ENCODE assay signal across 20 mouse cellular contexts in the genomic region with DNA sequence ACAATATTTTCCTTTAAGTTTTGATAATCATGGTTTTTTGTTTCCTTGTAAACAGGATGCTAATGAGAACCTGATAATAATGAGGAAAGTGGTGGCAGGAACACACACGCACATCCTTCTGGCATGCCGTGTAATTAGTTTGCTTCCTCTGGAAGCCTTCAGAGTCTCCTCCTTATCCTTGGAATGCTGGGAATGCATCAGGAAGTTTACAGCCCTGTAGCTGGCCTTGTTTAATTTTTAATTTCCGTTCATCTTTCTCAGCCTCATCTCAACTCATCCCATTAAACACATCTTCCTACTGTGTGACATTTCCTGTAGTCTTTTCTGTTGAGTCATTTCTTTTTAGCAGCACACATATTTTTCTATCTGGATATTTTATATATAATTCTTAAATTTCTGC.
DNase-seq lines count a peak whose midpoint lies in the region; ATAC-seq and TF ChIP-seq lines count a peak whose summit lies in the region.
"Had no signal": no experiment of that assay in that cellular context is flagged by ENCODE, and none has a peak within 500 bp of the region (broad histone marks: within the 10 kb centered on the region; RNA-seq: fewer than 3 reads in every experiment).

No protein-coding gene starts in this region.

- no peak overlapping the region for H3K4me3 ChIP-seq in forebrain, embryonic 14.5 days (ENCODE audit: low read depth, low read length)
- H3K4me3 ChIP-seq in forebrain, embryonic 10.5 days: no peak overlapping the region
- H3K4me3 ChIP-seq in liver, adult 2 months (ENCODE audit: insufficient read depth, low read depth, low read length): no peak overlapping the region
- H3K4me3 ChIP-seq in liver, embryonic 12.5 days: no peak overlapping the region
- no peak overlapping the region for H3K4me3 ChIP-seq in lung, postnatal 0 days (ENCODE audit: low read depth, low read length)
- H3K4me3 ChIP-seq in heart, embryonic 10.5 days: no peak overlapping the region
- H3K4me3 ChIP-seq: erythroblast, embryonic 14.5 days; hindbrain, embryonic 12.5 days; limb, embryonic 13.5 days; myocyte had no signal

- TF ChIP-seq CTCF in liver, adult 2 months (IDR thresholded peaks at IDR 0.05; ENCODE audit: low read depth, low read length): no peak
- no peak for TF ChIP-seq CTCF in lung, postnatal 0 days (IDR thresholded peaks at IDR 0.05)

- H3K9ac ChIP-seq in forebrain, embryonic 14.5 days (ENCODE audit: low read length): no peak overlapping the region
- H3K9ac ChIP-seq in liver, adult 2 months (ENCODE audit: low read depth, low read length): no peak overlapping the region
- H3K9ac ChIP-seq in liver, embryonic 12.5 days: no peak overlapping the region
- no peak overlapping the region for H3K9ac ChIP-seq in lung, postnatal 0 days (replicated peaks; ENCODE audit: low read depth)
- H3K9ac ChIP-seq: hindbrain, embryonic 12.5 days; limb, embryonic 13.5 days had no signal

- no peaks in the 10 kb centered on the region for H3K79me2 ChIP-seq in liver, adult 2 months (ENCODE audit: control insufficient read depth, insufficient read depth, low read length)

- TF ChIP-seq EP300 in lung, postnatal 0 days (IDR thresholded peaks at IDR 0.05): peak; percentile 76

- 49% methylated on average over 3 of the region's 3 CpGs for whole genome bisulfite sequencing in forebrain, embryonic 14.5 days
- WGBS in forebrain, embryonic 10.5 days: 66% methylated on average over 3 of the region's 3 CpGs
- WGBS in liver, adult 2 months: 27% methylated on average over 3 of the region's 3 CpGs
- 27% methylated on average over 3 of the region's 3 CpGs for WGBS in liver, embryonic 12.5 days (ENCODE audit: insufficient replicate concordance)
- WGBS in lung, postnatal 0 days: 9% methylated on average over 3 of the region's 3 CpGs
- WGBS in heart, embryonic 10.5 days: 24% methylated on average over 3 of the region's 3 CpGs

- peak; percentile 4 for DNase-seq in forebrain, embryonic 14.5 days (ENCODE audit: low spot score)
- DNase-seq in forebrain, embryonic 10.5 days (ENCODE audit: extremely low spot score, low spot score): no peak
- DNase-seq in liver, adult 2 months (ENCODE audit: extremely low read depth, low read depth, low spot score): peak; percentile 48
- peak; percentile 7 for DNase-seq in Muller cell, postnatal 12 days (ENCODE audit: inconsistent ontology term)
- peak; percentile 55 for DNase-seq in lung, postnatal 0 days (ENCODE audit: low spot score)
- DNase-seq in heart, adult 9 months (ENCODE audit: low spot score in 2 of 2): no peak
- DNase-seq in heart, embryonic 10.5 days (ENCODE audit: low spot score): no peak
- DNase-seq: adrenal gland, adult 2 months; cerebellum, postnatal 10 days; gastrocnemius, postnatal 10 days; heart, adult 18-20 months; midbrain, embryonic 14.5 days; thymus, adult 2 months had no signal

- H3K36me3 ChIP-seq in forebrain, embryonic 14.5 days (ENCODE audit: control insufficient read depth, insufficient read depth, low read length): no peaks in the 10 kb centered on the region
- H3K36me3 ChIP-seq in forebrain, embryonic 10.5 days (replicated peaks): no peaks in the 10 kb centered on the region
- no peaks in the 10 kb centered on the region for H3K36me3 ChIP-seq in liver, adult 2 months (ENCODE audit: control insufficient read depth, insufficient read depth, low read length)
- no peaks in the 10 kb centered on the region for H3K36me3 ChIP-seq in liver, embryonic 12.5 days
- no peaks in the 10 kb centered on the region for H3K36me3 ChIP-seq in lung, postnatal 0 days (ENCODE audit: insufficient read depth, low read length)
- no peaks in the 10 kb centered on the region for H3K36me3 ChIP-seq in heart, embryonic 10.5 days
- H3K36me3 ChIP-seq: hindbrain, embryonic 12.5 days; limb, embryonic 13.5 days had no signal

- H3K27me3 ChIP-seq in forebrain, embryonic 14.5 days (replicated peaks; ENCODE audit: control insufficient read depth, insufficient read depth, low read length): no peaks in the 10 kb centered on the region
- H3K27me3 ChIP-seq in forebrain, embryonic 10.5 days (ENCODE audit: poor library complexity, severe bottlenecking): no peaks in the 10 kb centered on the region
- no peaks in the 10 kb centered on the region for H3K27me3 ChIP-seq in liver, adult 2 months (ENCODE audit: control insufficient read depth, insufficient read depth, low read length)
- H3K27me3 ChIP-seq in liver, embryonic 12.5 days (replicated peaks): no peaks in the 10 kb centered on the region
- no peaks in the 10 kb centered on the region for H3K27me3 ChIP-seq in lung, postnatal 0 days (replicated peaks; ENCODE audit: insufficient read depth, low read length)
- H3K27me3 ChIP-seq in heart, embryonic 10.5 days (ENCODE audit: insufficient read depth, poor library complexity, severe bottlenecking): no peaks in the 10 kb centered on the region
- H3K27me3 ChIP-seq: CH12.LX; hindbrain, embryonic 12.5 days; limb, embryonic 13.5 days had no signal

- ATAC-seq in forebrain, embryonic 14.5 days: no peak
- ATAC-seq in liver, embryonic 12.5 days: no peak
- ATAC-seq in lung, postnatal 0 days: peak; percentile 73
- ATAC-seq: inflammation-experienced regulatory T-cells, adult 6 months had no signal

- no peak overlapping the region for H3K4me2 ChIP-seq in forebrain, embryonic 14.5 days (ENCODE audit: low read length)
- no peak overlapping the region for H3K4me2 ChIP-seq in liver, embryonic 12.5 days
- H3K4me2 ChIP-seq in lung, postnatal 0 days (replicated peaks; ENCODE audit: low read depth, low read length): no peak overlapping the region
- H3K4me2 ChIP-seq: hindbrain, embryonic 12.5 days; limb, embryonic 13.5 days had no signal

- TF ChIP-seq POLR2A in liver, adult 2 months (IDR thresholded peaks at IDR 0.05; ENCODE audit: extremely low read depth, insufficient read depth, low read length): no peak

- H3K27ac ChIP-seq in forebrain, embryonic 14.5 days (ENCODE audit: low read depth, low read length): no peak overlapping the region
- H3K27ac ChIP-seq in forebrain, embryonic 10.5 days: no peak overlapping the region
- no peak overlapping the region for H3K27ac ChIP-seq in liver, adult 2 months (replicated peaks; ENCODE audit: insufficient read depth, low read depth, low read length)
- no peak overlapping the region for H3K27ac ChIP-seq in liver, embryonic 12.5 days
- H3K27ac ChIP-seq in lung, postnatal 0 days (ENCODE audit: low read length): no peak overlapping the region
- H3K27ac ChIP-seq in heart, embryonic 10.5 days: no peak overlapping the region
- H3K27ac ChIP-seq: hindbrain, embryonic 12.5 days; limb, embryonic 13.5 days had no signal

- no peaks in the 10 kb centered on the region for H3K9me3 ChIP-seq in forebrain, embryonic 14.5 days (replicated peaks; ENCODE audit: control insufficient read depth, low read length)
- no peaks in the 10 kb centered on the region for H3K9me3 ChIP-seq in forebrain, embryonic 10.5 days
- no peaks in the 10 kb centered on the region for H3K9me3 ChIP-seq in liver, embryonic 12.5 days (replicated peaks)
- H3K9me3 ChIP-seq in lung, postnatal 0 days (ENCODE audit: low read length): no peaks in the 10 kb centered on the region
- H3K9me3 ChIP-seq in heart, embryonic 10.5 days: no peaks in the 10 kb centered on the region
- H3K9me3 ChIP-seq: hindbrain, embryonic 12.5 days; limb, embryonic 13.5 days had no signal

- H3K4me1 ChIP-seq in forebrain, embryonic 14.5 days (ENCODE audit: control insufficient read depth, insufficient read depth, low read length): no peaks in the 10 kb centered on the region
- H3K4me1 ChIP-seq in forebrain, embryonic 10.5 days: 0 out of 2 replicates have a peak, but pooled peaks cover 3% of the 10 kb centered on the region
- no peaks in the 10 kb centered on the region for H3K4me1 ChIP-seq in liver, adult 2 months (ENCODE audit: control insufficient read depth, insufficient read depth, low read length)
- H3K4me1 ChIP-seq in liver, embryonic 12.5 days: no peaks in the 10 kb centered on the region
- no peaks in the 10 kb centered on the region for H3K4me1 ChIP-seq in lung, postnatal 0 days (ENCODE audit: insufficient read depth, low read depth, low read length)
- no peaks in the 10 kb centered on the region for H3K4me1 ChIP-seq in heart, embryonic 10.5 days
- H3K4me1 ChIP-seq: hindbrain, embryonic 12.5 days had no signal

Comparison
In these comparisons a context has a peak if more than half of its experiments do, and no peak if none do; other contexts are left out.
1. DNase-seq: peak in forebrain, embryonic 14.5 days (single experiment), liver, adult 2 months (single experiment), Muller cell, postnatal 12 days (single experiment) and lung, postnatal 0 days (single experiment); none in forebrain, embryonic 10.5 days (single experiment), heart, adult 9 months (0 of 2) and heart, embryonic 10.5 days (single experiment).